Mouse (Mus musculus): Measurements from ENCODE around the gene Thada.
A peak's percentile ranks its signal among the peaks of the same experiment; 100 is the strongest.

Gene Thada

DNA sequence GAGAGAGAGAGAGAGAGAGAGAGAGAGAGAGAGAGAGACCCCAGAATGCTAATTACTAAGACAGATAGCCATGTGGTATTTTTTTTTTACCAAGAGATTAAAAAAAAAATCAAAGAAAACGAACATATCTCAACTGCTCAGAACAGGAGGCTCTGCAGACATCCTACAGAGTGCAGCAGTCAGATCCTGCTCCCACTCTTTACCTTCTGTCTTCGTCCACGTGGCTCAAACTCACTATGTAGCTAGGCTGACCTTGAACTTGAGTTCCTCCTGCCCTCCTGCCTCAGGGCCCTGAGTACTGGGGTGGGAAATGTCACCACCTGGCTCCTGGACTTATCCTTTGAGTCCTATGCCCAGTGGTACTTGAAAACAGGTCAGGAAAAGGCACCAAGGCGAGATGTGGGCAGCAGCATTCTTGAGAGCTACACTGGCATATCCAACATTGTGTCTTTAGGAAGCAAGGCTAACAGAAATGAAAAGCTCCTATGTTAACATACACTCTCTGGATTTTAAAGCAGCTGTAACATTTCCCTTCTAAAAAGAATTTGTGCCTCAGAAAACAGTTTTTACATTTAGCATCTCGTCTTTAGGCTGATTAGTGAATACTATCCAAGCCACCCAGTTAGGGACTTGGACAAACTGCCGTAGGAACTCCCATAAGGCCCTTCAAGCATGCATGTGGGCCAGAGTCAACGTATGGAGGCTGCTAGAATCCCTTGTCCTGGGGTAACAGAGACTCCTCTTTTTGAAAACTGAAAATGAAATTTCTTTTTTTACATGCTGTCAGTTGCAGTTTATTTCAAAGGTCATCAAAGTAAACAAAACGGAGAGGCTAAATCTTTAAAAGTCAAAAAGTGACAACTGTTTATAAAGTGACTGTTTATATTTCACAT lies 183.4 kb downstream of the Thada start:
- DNase-seq = no peak

DNA sequence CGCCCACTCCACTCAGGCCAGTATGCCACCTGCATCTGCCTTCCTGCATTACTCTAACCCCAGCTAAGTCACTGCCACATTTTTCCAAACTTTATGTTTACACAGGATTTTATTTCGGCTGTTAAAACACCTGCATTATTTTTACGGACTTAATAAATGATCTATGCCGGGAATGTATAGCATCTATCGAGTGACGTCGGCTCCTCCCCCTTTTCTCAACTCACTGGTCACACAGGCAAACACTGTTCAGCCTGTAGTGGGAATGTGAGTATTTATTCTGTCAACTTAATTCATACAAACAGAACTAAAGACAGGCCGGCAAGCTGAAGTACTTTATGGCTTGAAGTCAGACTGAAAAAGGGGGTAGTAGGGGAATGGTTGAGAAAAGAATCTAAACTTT lies 187.0 kb downstream of the Thada start:
- no peak for DNase-seq

- DNase-seq = no peak
Measured at GRCm38 (mm10) chr17:84278193-84278953, 187.6 kb downstream of the Thada start.

- no peak for DNase-seq
Measured at GRCm38 (mm10) chr17:84274999-84275398, 191.0 kb downstream of the Thada start.

DNA sequence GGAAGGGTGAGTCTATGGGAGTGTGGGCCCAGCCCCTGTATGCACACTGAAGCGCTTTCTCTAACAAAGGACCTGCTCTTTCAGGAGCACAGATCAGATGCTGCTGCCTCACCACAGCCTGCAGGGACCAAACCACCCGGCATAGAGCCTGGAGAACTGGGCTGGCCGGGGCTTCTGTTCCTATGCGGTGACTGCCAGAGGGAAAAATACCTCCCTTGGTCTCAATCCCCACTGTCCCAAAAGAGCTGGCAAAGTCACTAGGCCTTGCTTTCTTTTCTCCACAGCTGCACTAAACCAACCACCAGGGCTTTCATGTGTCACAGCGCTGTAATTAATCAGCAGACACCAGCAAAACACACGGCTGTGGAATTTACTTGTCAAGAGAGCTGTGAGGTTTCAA lies 191.8 kb downstream of the Thada start:
- no peak for DNase-seq

DNA sequence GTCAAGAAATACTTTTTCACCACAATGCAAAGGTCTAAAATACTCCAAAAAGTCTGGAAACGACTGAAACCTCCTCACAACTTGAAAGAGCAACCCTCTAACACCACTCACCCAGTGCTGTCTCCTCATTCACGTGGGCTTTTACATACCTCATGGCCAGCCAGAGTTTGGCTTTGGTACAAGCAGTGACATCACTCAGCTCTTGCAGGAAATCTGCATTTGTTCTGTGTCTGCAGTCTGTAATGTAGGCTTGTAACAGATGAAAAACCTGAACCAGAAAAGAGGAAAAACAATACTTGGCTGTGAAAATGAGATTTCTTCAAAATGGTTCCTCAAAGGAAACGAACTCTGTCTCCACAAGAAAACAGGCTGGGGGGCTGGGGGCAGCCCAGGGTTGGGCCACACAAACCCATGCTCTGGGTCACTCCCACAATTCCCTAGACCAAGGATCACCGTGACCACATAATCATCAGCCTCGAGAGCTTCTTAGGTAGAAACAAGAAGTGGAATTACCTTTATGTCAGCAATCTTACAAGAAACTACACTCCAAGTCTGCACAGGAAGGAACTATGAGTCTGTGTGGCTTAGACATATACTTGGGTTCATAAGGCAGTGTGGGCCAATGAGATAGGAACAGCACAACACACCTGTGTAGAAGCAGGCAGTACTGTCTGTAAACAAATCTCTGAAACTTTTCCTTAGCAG lies 193.3 kb downstream of the Thada start:
- DNase-seq = peak in 1 of 2 experiments; percentile 22

DNA sequence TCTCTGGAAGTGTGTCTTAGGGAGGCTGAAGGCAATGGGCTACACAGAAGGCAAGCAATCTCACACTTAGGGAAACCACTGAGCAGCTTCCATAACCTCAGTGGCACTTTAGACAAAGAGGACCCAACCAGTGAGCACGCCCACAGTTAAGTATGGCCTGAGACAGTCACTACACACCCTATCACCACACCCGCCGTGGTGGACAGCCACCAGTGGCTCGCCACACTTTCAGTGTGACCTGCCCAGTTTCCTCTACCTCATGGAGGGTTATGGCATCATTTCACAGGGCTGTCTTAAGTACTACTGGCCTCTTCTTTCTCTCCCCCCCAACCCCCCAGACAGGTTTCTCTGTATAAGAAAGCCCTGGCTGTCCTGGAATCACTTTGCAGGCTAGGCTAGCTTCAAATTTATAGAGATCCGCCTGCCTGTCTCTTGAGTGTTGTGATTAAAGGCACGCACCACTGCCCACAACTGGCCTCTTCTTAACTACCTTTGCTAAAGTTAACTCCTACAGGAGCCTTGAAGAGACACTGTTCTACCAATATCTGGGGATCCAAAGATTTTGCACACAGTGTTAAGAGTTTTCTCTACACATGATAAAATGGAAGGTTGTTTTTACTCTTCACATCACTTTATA lies 194.3 kb downstream of the Thada start:
- no peak for DNase-seq

- no peak for DNase-seq
Measured at GRCm38 (mm10) chr17:84269722-84270121, 196.3 kb downstream of the Thada start.

- DNase-seq = peak in 1 of 2 experiments; percentile 28
Measured at GRCm38 (mm10) chr17:84268450-84268849, 197.6 kb downstream of the Thada start.

DNA sequence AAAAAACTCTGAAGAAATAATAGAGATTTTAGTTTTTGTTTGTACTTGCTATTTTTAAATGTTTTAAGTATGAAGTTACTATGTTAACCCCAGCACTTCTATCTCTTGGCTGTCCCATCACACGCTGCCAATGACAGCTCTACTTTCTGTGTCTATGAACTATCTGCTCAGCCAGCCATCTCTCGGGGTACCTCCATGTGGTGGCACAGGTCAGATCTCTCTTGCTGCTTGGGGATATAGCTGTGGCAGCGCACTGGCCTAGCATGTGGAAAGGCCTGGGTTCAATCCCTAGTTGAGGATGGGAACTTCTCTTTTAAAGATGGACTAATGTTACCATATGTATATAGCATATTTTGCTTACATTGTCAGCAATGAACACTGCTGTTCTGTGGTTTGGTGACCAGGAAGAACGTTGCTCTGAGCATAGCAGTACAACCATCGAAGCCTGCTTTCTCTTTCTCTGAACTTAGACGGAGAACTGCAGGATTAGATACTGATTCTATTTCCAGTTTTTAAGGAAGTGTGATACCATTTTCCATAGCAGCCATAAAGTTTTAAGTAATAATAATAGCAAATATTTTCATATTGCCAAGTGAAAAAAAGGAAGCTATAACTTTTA lies 198.4 kb downstream of the Thada start:
- no peak for DNase-seq

DNA sequence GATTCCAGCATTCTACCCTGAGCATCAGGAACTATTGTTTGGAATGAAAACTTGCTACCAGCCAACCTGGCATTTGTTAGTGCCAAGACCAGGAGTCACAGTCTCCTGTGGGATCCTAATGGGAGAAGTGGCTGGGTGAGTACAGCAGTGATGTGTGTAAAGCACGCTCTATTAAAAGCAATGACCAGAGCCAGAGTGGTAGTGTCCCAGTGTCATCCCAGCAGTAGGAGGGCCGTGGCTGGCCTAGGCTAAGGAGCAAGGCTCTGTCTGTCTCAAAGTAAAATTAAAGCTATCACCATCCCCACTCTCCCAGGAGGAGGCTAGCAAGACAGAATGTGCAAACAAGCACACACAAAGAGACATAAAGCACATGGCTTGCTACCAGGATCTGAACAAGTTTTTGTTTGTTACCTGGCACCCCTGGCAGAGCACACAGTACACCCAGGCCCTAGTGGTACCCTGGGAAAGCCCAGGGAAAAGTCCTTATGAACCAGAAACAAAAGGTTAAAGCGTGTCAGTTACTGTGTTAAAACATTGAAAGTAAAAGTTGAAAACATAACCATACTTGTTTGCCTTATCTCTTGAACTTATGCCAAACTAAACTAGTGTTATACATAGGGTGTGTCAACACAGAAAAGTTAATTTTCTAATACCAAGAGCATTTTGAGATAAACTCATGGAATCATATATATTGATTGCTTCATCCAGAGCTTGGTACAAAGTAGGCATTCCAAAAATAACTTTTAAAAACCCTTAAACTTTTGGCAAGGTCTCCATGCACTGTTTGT lies 199.7 kb downstream of the Thada start:
- DNase-seq = no peak

GRCm38 (mm10) chr17:84265480-84266130 lies 200.4 kb downstream of the Thada start:
- no peak for DNase-seq

DNA sequence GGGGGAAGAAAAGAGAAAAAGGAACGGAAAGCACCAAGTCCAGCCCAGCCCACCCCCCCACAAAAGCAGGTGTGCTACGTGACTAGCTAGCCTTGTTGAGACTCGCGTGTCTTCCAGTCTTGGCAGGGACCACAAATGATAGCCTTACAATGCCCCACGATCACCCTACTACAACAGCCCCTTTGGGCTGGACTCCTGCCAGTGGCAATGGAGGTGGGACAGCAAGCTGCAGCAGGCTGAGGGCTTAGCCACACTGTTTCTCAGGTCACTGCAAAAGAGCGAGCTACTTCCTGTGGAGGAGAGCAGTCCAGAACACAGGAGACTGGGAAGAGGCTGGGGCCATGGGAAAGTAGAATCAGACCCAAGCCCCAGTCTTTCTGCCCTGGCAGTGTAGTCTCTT lies 201.7 kb downstream of the Thada start:
- DNase-seq = no peak

DNA sequence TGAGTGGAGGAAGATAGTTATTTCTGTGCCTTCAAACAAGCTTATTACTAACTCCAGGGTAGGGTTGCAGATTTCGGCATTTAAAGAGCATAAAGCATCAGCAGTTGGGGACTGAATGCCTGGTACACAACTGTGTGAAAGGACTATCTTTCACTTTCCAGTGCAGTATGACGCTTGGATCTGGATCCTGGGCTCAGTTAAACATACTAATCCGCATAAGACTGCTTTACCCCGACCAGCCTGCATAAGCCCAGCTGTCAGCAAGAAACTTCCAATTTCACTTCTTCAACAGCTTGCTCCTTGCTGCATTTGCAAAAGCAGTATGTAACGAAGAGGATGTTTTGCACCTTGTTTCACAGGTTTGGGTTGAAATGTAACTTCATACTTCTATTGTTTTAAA lies 202.4 kb downstream of the Thada start:
- DNase-seq = no peak

- DNase-seq = no peak
Measured at GRCm38 (mm10) chr17:84262325-84262979, 203.6 kb downstream of the Thada start.

GRCm38 (mm10) chr17:84261010-84261409 lies 205.0 kb downstream of the Thada start:
- DNase-seq = no peak

GRCm38 (mm10) chr17:84260226-84260625 lies 205.8 kb downstream of the Thada start:
- DNase-seq = no peak

DNA sequence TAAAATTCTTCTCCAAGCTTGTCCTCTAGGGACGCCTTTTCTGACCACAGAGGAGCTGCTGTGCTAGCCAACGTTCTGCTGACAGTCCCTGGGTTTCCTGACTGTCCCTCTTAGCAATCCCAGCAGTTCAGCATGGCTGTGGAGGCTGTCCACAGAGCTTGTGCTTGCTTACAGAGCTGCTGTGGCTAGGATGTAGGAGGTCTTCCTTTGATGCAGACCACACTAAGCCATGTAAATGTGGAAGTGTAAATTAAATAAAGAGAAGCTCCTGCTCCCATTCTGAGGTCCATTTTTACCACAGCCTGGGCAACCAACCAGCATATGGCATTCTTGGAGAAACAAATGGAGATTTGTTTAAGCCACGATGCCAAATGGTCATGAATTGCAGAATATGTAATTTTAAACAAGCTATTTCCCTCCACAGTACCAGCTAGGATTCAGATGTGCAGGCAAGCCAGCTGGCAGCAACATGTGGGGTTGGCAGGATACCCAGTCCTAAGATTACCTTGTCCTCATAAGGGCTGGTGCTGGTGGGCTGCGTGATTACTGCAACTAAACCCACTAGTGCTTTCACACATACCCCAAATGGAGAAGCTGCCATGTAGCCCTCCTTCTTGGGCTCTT lies 207.3 kb downstream of the Thada start:
- DNase-seq = no peak

DNA sequence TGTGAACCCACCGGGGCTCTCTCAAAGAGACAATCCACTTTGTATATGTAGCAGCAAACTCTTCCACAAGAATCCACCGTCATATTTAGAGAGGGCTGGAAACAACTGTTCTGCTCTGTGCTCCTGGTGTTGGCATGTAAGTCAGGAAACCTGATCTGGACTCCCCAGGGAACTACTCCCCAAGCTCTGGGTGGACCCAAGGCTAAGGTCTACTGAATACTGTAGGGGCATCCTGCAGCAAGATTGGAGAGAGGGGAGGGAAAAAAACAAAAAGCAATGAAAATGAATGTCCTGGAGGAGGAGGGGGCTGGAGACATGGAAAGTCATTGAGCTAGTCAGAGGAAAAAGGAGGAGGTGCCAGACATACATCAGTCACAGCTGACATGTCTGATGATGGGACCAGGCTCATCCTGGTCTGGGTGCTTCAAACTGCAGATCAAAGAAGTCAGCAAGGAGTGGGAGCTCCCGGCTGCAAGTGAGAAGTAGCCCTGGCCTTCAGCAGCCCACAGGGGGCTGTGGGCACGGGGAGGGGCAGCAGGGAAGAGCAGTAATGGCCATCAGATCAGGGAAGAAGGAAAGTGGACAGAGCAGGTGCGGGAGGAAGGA lies 208.0 kb downstream of the Thada start:
- no peak for DNase-seq

Measured in thymus, postnatal 36 days (tissue).